Mouse (Mus musculus) CD4-positive helper T cell, adult 2 months (primary cell): ENCODE measurements around the gene Gm14496.
"Not testable (repeated sequence)": the region's sequence is repeated elsewhere in the genome, so short reads cannot be mapped to it uniquely, and the experiment has no call there.

Source experiments
- DNase-seq: peaks from one replicate; pipeline ENCODE4 v3.0.0-alpha.2; 2012; ENCODE audit warnings: low read depth, missing footprints, low spot score

Gm14496 gene

GRCm38 (mm10) chr2:181990829-181991228 is at the start of gene Gm14496:
Gene Gm14496, plus strand, starts transcription at chr2:181991129.
- DNase-seq = no peak

DNA sequence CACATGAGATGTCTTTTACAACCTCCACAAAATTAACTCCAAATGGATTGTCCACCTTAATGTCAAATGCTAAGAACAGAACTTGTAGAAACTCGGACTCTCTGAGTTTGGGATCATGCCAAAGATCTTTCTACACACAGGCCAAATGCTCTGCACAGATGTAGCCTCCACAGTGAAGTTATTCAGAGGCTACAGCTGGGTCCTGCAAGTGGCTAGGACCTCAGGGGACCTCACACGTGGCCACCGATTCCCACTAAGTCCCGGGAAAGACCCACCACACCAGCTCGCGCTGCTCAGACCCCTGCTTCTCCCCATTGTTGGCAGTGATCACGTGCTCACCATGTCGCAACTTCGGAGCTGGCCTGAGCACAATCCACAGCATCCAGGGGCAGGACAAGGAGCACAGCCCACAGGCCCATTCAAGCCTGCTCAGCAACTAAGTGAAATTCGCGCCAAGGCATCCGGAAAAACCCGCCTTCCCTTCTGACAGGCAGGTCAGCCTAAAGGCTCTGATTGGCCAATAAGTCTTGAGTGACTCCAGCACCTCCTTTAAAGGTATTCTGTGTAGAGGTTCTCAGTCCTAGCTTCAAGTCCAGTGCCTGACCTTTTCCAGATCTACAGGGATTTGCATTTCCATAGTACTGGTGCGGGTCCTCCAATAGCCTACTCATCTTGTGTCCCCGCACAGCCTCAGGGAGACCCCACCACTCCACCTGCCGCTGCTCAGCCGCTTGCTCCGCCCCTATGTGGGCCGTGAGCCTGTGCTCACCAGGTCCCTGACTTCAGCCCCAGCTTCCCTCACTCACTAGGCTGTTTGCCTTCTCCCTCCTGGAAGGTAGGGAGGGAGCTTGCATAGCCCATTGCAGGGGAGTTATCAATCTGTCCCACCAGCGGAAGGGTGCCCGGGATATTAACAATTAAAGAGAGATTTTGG is 37.9 kb upstream of the Gm14496 start:
- not testable (repeated sequence) for DNase-seq

- no peak for DNase-seq
Observed at GRCm38 (mm10) chr2:181968395-181968794, 22.5 kb upstream of the Gm14496 start.

DNA sequence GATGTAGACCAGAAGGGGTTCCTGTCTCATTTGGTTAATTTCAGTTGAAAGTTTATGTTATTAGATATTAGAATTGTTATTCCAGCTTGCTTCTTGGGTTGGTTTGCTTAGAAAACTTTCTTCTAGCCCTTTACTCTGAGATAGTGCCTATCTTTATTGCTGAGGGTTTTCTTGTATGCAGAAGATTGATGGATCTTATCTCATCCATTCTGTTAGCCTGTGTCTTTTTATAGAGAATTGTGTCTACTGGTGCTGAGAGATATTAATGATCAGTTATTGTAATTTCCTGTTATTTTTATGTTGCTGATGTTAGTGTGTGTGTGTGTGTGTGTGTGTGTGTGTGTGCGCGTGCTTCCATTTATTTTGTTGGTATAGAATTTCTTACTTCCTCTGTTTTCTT is 21.7 kb upstream of the Gm14496 start:
- no peak for DNase-seq

GRCm38 (mm10) chr2:181981969-181982368 is 9.0 kb upstream of the Gm14496 start:
- not testable (repeated sequence) for DNase-seq
